Mouse (Mus musculus) liver, adult 2 months (tissue): ENCODE measurements around the gene Cobl. TPM values are rescaled to one million over a fixed set of nuclear protein-coding genes. Genes with fewer than 3 reads are reported as not detected.

ENCODE experiments used
- DNase-seq: peaks from one replicate; pipeline ENCODE4 v3.0.0-alpha.2; 2011; ENCODE audit warnings: low read depth, low spot score; ENCODE audit errors: extremely low read depth
- H3K27ac ChIP-seq: fragments of 200-500 bp; replicated peaks from 2 replicates; pipeline ENCODE4 v1.5.1; 2012; ENCODE audit warnings: low read depth, mild to moderate bottlenecking, control low read depth, inconsistent platforms, low read length; ENCODE audit not compliant: insufficient read depth
- H3K27me3 ChIP-seq: fragments of 200-500 bp; 2 replicates; pipeline ENCODE4 v1.6.1; 2012; ENCODE audit warnings: mild to moderate bottlenecking, moderate library complexity, low read length, inconsistent platforms; ENCODE audit not compliant: control insufficient read depth, insufficient read depth
- H3K36me3 ChIP-seq: fragments of 200-500 bp; 2 replicates; pipeline ENCODE4 v1.6.1; 2012; ENCODE audit warnings: low read length, inconsistent platforms; ENCODE audit not compliant: control insufficient read depth, insufficient read depth
- H3K4me1 ChIP-seq: fragments of 200-500 bp; 2 replicates; pipeline ENCODE4 v1.6.1; 2011; ENCODE audit warnings: low read length; ENCODE audit not compliant: control insufficient read depth, insufficient read depth
- H3K4me3 ChIP-seq: fragments of 200-500 bp; 2 replicates; pipeline ENCODE4 v1.5.1; 2011; ENCODE audit warnings: low read depth, mild to moderate bottlenecking, control low read depth, low read length, moderate library complexity; ENCODE audit not compliant: insufficient read depth
- H3K79me2 ChIP-seq: fragments of 200-500 bp; 2 replicates; pipeline ENCODE4 v1.6.1; 2012; ENCODE audit warnings: inconsistent platforms, mild to moderate bottlenecking, low read length, moderate library complexity; ENCODE audit not compliant: control insufficient read depth, insufficient read depth
- H3K9ac ChIP-seq: fragments of 200-500 bp; 2 replicates; pipeline ENCODE4 v1.6.1; 2012; ENCODE audit warnings: low read depth, mild to moderate bottlenecking, control low read depth, inconsistent platforms, low read length
- CTCF ChIP-seq: fragments of 200-500 bp; IDR thresholded peaks from 2 replicates; pipeline ENCODE4 v1.5.1; 2011; ENCODE audit warnings: low read depth, low read length, control low read depth
- POLR2A ChIP-seq: fragments of 200-500 bp; IDR thresholded peaks from 2 replicates; pipeline ENCODE4 v1.6.1; 2011; ENCODE audit warnings: low read length, control low read depth; ENCODE audit not compliant: insufficient read depth; ENCODE audit errors: extremely low read depth
- whole genome bisulfite sequencing: fragments of 180-500 bp; shearing (Covaris S2); methylation state at CpG from one replicate; pipeline ENCODE4 v1.1.7; 2018; 5-methylcytosine and 5-hydroxymethylcytosine counted together
- polyA plus RNA-seq: library from polyadenylated mRNA; depleted of rRNA; stranded (reverse); fragments of >200 nt; gene quantifications from 2 replicates; pipeline ENCODE4 v1.2.3, GENCODE M21; 2012
- total RNA-seq: library from RNA; depleted of rRNA; stranded (reverse); fragments of >200 nt; gene quantifications from 2 replicates; pipeline ENCODE4 v1.2.3, GENCODE M21; 2014

The Cobl gene
- total and polyA plus RNA-seq, 2 experiments: 4.2 to 5.7 TPM

GRCm38 (mm10) chr11:12299701-12300446 lies 164.9 kb downstream of the Cobl start:
- Histone ChIP-seq H3K36me3 (no peaks in the 10 kb centered on the region), H3K4me3 (no peak overlapping the region), H3K79me2 (no peaks in the 10 kb centered on the region), H3K27me3 (no peaks in the 10 kb centered on the region), H3K27ac (no peak overlapping the region), H3K4me1 (no peaks in the 10 kb centered on the region), H3K9ac (no peak overlapping the region)
- TF ChIP-seq POLR2A: no peak
- no peak for TF ChIP-seq CTCF
- WGBS: 29% methylated on average over 5 of the region's 5 CpGs
- DNase-seq: no peak

- WGBS: 23% methylated on average over 3 of the region's 3 CpGs
- no peak overlapping the region for H3K27ac ChIP-seq
- H3K4me3 ChIP-seq: no peak overlapping the region
Measured at GRCm38 (mm10) chr11:12291654-12291935, 173.2 kb downstream of the Cobl start.

GRCm38 (mm10) chr11:12290911-12291653 lies 173.7 kb downstream of the Cobl start:
- H3K79me2 ChIP-seq: no peaks in the 10 kb centered on the region; the same call in 1 of the 2 replicates
- no peaks in the 10 kb centered on the region for H3K36me3 ChIP-seq
- H3K4me3 ChIP-seq: no peak overlapping the region
- no peak overlapping the region for H3K9ac ChIP-seq
- TF ChIP-seq POLR2A (no peak), CTCF (peak; percentile 38)
- DNase-seq: peak; percentile 48
- H3K27ac ChIP-seq: no peak overlapping the region
- no peaks in the 10 kb centered on the region for H3K27me3 ChIP-seq
- H3K4me1 ChIP-seq: no peaks in the 10 kb centered on the region
- WGBS: 45% methylated on average over 7 of the region's 7 CpGs

More at GRCm38 (mm10) chr11:12291654-12291935, 173.2 kb downstream of the Cobl start:
- Histone ChIP-seq H3K27me3 (no peaks in the 10 kb centered on the region), H3K79me2 (no peaks in the 10 kb centered on the region; the same call in 1 of the 2 replicates), H3K36me3 (no peaks in the 10 kb centered on the region), H3K9ac (no peak overlapping the region), H3K4me1 (no peaks in the 10 kb centered on the region)
- TF ChIP-seq CTCF (no peak), POLR2A (no peak)
- no peak for DNase-seq

GRCm38 (mm10) chr11:12285319-12286021 lies 179.3 kb downstream of the Cobl start:
- no peak for DNase-seq
- no peaks in the 10 kb centered on the region for H3K36me3 ChIP-seq
- H3K4me3 ChIP-seq: no peak overlapping the region
- H3K79me2 ChIP-seq: no peaks in the 10 kb centered on the region
- no peaks in the 10 kb centered on the region for H3K4me1 ChIP-seq
- H3K9ac ChIP-seq: no peak overlapping the region
- no peak overlapping the region for H3K27ac ChIP-seq
- no peak for TF ChIP-seq CTCF
- no peak for TF ChIP-seq POLR2A
- WGBS: 85% methylated on average over 4 of the region's 4 CpGs
- no peaks in the 10 kb centered on the region for H3K27me3 ChIP-seq

- no peak for DNase-seq
- Histone ChIP-seq H3K27me3 (no peaks in the 10 kb centered on the region), H3K27ac (no peak overlapping the region), H3K36me3 (no peaks in the 10 kb centered on the region), H3K4me3 (no peak overlapping the region), H3K79me2 (no peaks in the 10 kb centered on the region), H3K9ac (no peak overlapping the region), H3K4me1 (no peaks in the 10 kb centered on the region)
- TF ChIP-seq POLR2A: no peak
- TF ChIP-seq CTCF: no peak
- WGBS: 68% methylated on average over 7 of the region's 7 CpGs
Measured at GRCm38 (mm10) chr11:12280711-12281110, 184.0 kb downstream of the Cobl start.

- Histone ChIP-seq H3K4me3 (no peak overlapping the region), H3K27ac (no peak overlapping the region), H3K36me3 (no peaks in the 10 kb centered on the region), H3K9ac (no peak overlapping the region), H3K27me3 (no peaks in the 10 kb centered on the region), H3K79me2 (no peaks in the 10 kb centered on the region), H3K4me1 (no peaks in the 10 kb centered on the region)
- no peak for DNase-seq
- TF ChIP-seq POLR2A (no peak), CTCF (no peak)
- 81% methylated on average over 2 of the region's 2 CpGs for WGBS
Measured at GRCm38 (mm10) chr11:12274276-12274675, 190.5 kb downstream of the Cobl start.
